Mouse (Mus musculus) heart, postnatal 0 days (tissue): Measurements from ENCODE around the gene Prkaca. TPM values are rescaled to one million over a fixed set of nuclear protein-coding genes. Genes with fewer than 3 reads are reported as not detected.
A peak's percentile ranks its signal among the peaks of the same experiment; 100 is the strongest.

Source experiments
- ATAC-seq: fragments of 200-750 bp; cut with Nextera tagmentation; 2 replicates; pipeline ENCODE4 v1.8.0; 2017; ENCODE audit warnings: low read depth, moderate number of reproducible peaks, moderate library complexity; ENCODE audit not compliant: insufficient read depth
- DNase-seq: peaks from one replicate; pipeline ENCODE4 v3.0.0-alpha.2; 2016; ENCODE audit warnings: low spot score
- H3K27ac ChIP-seq: fragments of 300-500 bp; sonication (generic); 2 replicates; pipeline ENCODE4 v1.5.1; 2014; ENCODE audit warnings: low read depth, mild to moderate bottlenecking
- H3K27me3 ChIP-seq: fragments of 300-500 bp; sonication (generic); 2 replicates; pipeline ENCODE4 v1.6.1; 2014; ENCODE audit warnings: low read length, mixed read lengths; ENCODE audit not compliant: control insufficient read depth, insufficient read depth
- H3K36me3 ChIP-seq: fragments of 300-500 bp; sonication (generic); replicated peaks from 2 replicates; pipeline ENCODE4 v1.6.1; 2014; ENCODE audit warnings: low read length, mixed read lengths; ENCODE audit not compliant: control insufficient read depth, insufficient read depth
- H3K4me1 ChIP-seq: fragments of 300-500 bp; sonication (generic); 2 replicates; pipeline ENCODE4 v1.6.1; 2014; ENCODE audit warnings: antibody characterized with exemption; ENCODE audit not compliant: control insufficient read depth, insufficient read depth
- H3K4me2 ChIP-seq: fragments of 300-500 bp; sonication (generic); 2 replicates; pipeline ENCODE4 v1.6.1; 2014; ENCODE audit warnings: low read depth, mild to moderate bottlenecking, low read length, moderate library complexity
- H3K4me3 ChIP-seq: fragments of 300-500 bp; sonication (generic); 2 replicates; pipeline ENCODE4 v1.5.1; 2014; ENCODE audit warnings: low read depth, low read length
- H3K9ac ChIP-seq: fragments of 300-500 bp; sonication (generic); replicated peaks from 2 replicates; pipeline ENCODE4 v1.6.1; 2014; ENCODE audit warnings: low read depth, low read length, mixed read lengths
- H3K9me3 ChIP-seq: fragments of 300-500 bp; sonication (generic); replicated peaks from 2 replicates; pipeline ENCODE4 v1.6.1; 2016; ENCODE audit warnings: low read length; ENCODE audit not compliant: control insufficient read depth
- CTCF ChIP-seq: IDR thresholded peaks from 2 replicates; pipeline ENCODE4 v1.5.1; 2016; ENCODE audit warnings: antibody characterized with exemption, control low read depth, low read depth
- EP300 ChIP-seq: IDR thresholded peaks from 2 replicates; pipeline ENCODE4 v1.6.1; 2016; ENCODE audit warnings: antibody characterized with exemption, low read depth
- WGBS: fragments of 180-500 bp; shearing (Covaris S2); extraction: QIAGEN DNeasy Blood & Tissue Kit; methylation state at CpG from one replicate; pipeline ENCODE4 v1.1.7; 2014; 5-methylcytosine and 5-hydroxymethylcytosine counted together
- polyA plus RNA-seq: library from polyadenylated mRNA; unstranded; fragments of >200 nt; fragmentation: Nextera tagmentation; extraction: Ambion mirVana; gene quantifications from 2 replicates; pipeline ENCODE4 v1.2.1, GENCODE M21; 2015
- total RNA-seq: library from RNA; depleted of rRNA; stranded (reverse); fragments of >200 nt; gene quantifications from 2 replicates; pipeline ENCODE4 v1.2.3, GENCODE M21; 2014; ENCODE audit warnings: low replicate concordance

Gene Prkaca
- total and polyA plus RNA-seq, 2 experiments from 2014 or later = 246 to 312 TPM

GRCm38 (mm10) chr8:84011705-84012498 is 39.1 kb downstream of the Prkaca start, which contains the start of gene 2210011C24Rik:
Gene 2210011C24Rik, minus strand, starts transcription at chr8:84012171.
- Histone ChIP-seq H3K36me3 (no peaks in the 10 kb centered on the region), H3K9ac (no peak within 1 kb of the TSS; the same call in none of the 2 replicates), H3K9me3 (no peaks in the 10 kb centered on the region), H3K27ac (no peak within 1 kb of the TSS), H3K4me3 (peak within 1 kb of the TSS; percentile 53), H3K27me3 (peaks cover 37% of the 10 kb centered on the region), H3K4me2 (peak within 1 kb of the TSS; percentile 90), H3K4me1 (peaks cover 18% of the 10 kb centered on the region)
- ATAC-seq (no peak), DNase-seq (no peak)
- no peak for TF ChIP-seq CTCF
- no peak for TF ChIP-seq EP300
- WGBS = under 1% methylated on average over 45 of the region's 45 CpGs

GRCm38 (mm10) chr8:84012499-84013165 is 39.8 kb downstream of the Prkaca start:
- no peak for DNase-seq

GRCm38 (mm10) chr8:84015833-84016232 is 43.0 kb downstream of the Prkaca start:
- no peak overlapping the region for H3K4me3 ChIP-seq
- no peak overlapping the region for H3K9ac ChIP-seq
- H3K4me1 ChIP-seq = peaks cover 11% of the 10 kb centered on the region
- no peak for ATAC-seq
- H3K4me2 ChIP-seq = no peak overlapping the region
- no peak for DNase-seq
- WGBS = 91% methylated on average over 5 of the region's 5 CpGs
- H3K36me3 ChIP-seq = no peaks in the 10 kb centered on the region
- no peak for TF ChIP-seq EP300
- TF ChIP-seq CTCF = no peak
- H3K27ac ChIP-seq = no peak overlapping the region
- no peaks in the 10 kb centered on the region for H3K9me3 ChIP-seq
- H3K27me3 ChIP-seq = peaks cover 28% of the 10 kb centered on the region

More at GRCm38 (mm10) chr8:84012499-84013165, 39.8 kb downstream of the Prkaca start:
- Histone ChIP-seq H3K27me3 (peaks cover 37% of the 10 kb centered on the region), H3K9me3 (no peaks in the 10 kb centered on the region), H3K36me3 (no peaks in the 10 kb centered on the region), H3K4me2 (peak overlapping the region; percentile 90), H3K4me1 (peaks cover 18% of the 10 kb centered on the region), H3K4me3 (peak overlapping the region; percentile 53), H3K27ac (no peak overlapping the region), H3K9ac (no peak overlapping the region; the same call in 1 of the 2 replicates)
- TF ChIP-seq EP300 (no peak), CTCF (no peak)
- WGBS = 21% methylated on average over 35 of the region's 35 CpGs
- peak; percentile 22; the same call in 1 of the 2 replicates for ATAC-seq

- Histone ChIP-seq H3K4me2 (no peak overlapping the region), H3K36me3 (no peaks in the 10 kb centered on the region), H3K27ac (no peak overlapping the region), H3K4me1 (peaks cover 29% of the 10 kb centered on the region), H3K9ac (no peak overlapping the region), H3K9me3 (no peaks in the 10 kb centered on the region), H3K27me3 (0 out of 2 replicates have a peak, but pooled peaks cover 5% of the 10 kb centered on the region), H3K4me3 (no peak overlapping the region)
- WGBS = 79% methylated on average over 9 of the region's 9 CpGs
- ATAC-seq = no peak
- no peak for DNase-seq
- no peak for TF ChIP-seq EP300
- no peak for TF ChIP-seq CTCF
Observed at GRCm38 (mm10) chr8:84019738-84020137, 46.9 kb downstream of the Prkaca start.

GRCm38 (mm10) chr8:84021096-84021495 is 48.3 kb downstream of the Prkaca start, which contains the start of gene Palm3:
Gene Palm3, plus strand, starts transcription at chr8:84021471.
- 29% methylated on average over 18 of the region's 18 CpGs for WGBS
- Histone ChIP-seq H3K4me3 (no peak within 1 kb of the TSS), H3K36me3 (no peaks in the 10 kb centered on the region), H3K27me3 (peaks cover 17% of the 10 kb centered on the region), H3K4me2 (no peak within 1 kb of the TSS), H3K27ac (no peak within 1 kb of the TSS), H3K4me1 (peaks cover 37% of the 10 kb centered on the region), H3K9ac (no peak within 1 kb of the TSS), H3K9me3 (no peaks in the 10 kb centered on the region)
- TF ChIP-seq CTCF (no peak), EP300 (no peak)
- DNase-seq (no peak), ATAC-seq (no peak)
